Mouse (Mus musculus): ENCODE data around the gene Grb10. TPM values are rescaled to one million over a fixed set of nuclear protein-coding genes. Genes with fewer than 3 reads are reported as not detected.

The Grb10 gene
- polyA plus RNA-seq, 2 experiments: 43.2 to 91.5 TPM

- WGBS (ENCODE audit: insufficient replicate concordance): 54% methylated on average over 3 of the region's 3 CpGs
- TF ChIP-seq CTCF (IDR thresholded peaks at IDR 0.05; ENCODE audit: low read depth): no peak
- no peak for TF ChIP-seq EP300 (IDR thresholded peaks at IDR 0.05; ENCODE audit: low read depth)
- no peak overlapping the region for H3K4me3 ChIP-seq (ENCODE audit: insufficient read depth in 1 of 2, low read depth in 2 of 2, low read length in 2 of 2)
- H3K9ac ChIP-seq (replicated peaks): no peak overlapping the region
- H3K36me3 ChIP-seq (replicated peaks; ENCODE audit: control insufficient read depth, insufficient read depth, low read depth): no peaks in the 10 kb centered on the region
- H3K27ac ChIP-seq: no peak overlapping the region
- no peaks in the 10 kb centered on the region for H3K27me3 ChIP-seq (ENCODE audit: control insufficient read depth, insufficient read depth, low read length)
- DNase-seq (ENCODE audit: low read depth in 3 of 3, low spot score in 3 of 3) (no peak), ATAC-seq (ENCODE audit: insufficient read depth) (no peak)
- H3K9me3 ChIP-seq (ENCODE audit: control insufficient read depth, low read length): no peaks in the 10 kb centered on the region
- no peak overlapping the region for H3K4me2 ChIP-seq (ENCODE audit: low read depth)
- H3K4me1 ChIP-seq (replicated peaks; ENCODE audit: control insufficient read depth in 2 of 2, insufficient read depth in 2 of 2, low read length in 1 of 2): peaks cover 11 to 14% of the 10 kb centered on the region in 2 experiments
Measured at GRCm38 (mm10) chr11:11923900-11924299, 114.6 kb downstream of the Grb10 start.

GRCm38 (mm10) chr11:11923345-11923744, 115.1 kb downstream of the Grb10 start:
- Histone ChIP-seq H3K9ac (replicated peaks) (no peak overlapping the region), H3K4me1 (replicated peaks; ENCODE audit: control insufficient read depth in 2 of 2, insufficient read depth in 2 of 2, low read length in 1 of 2) (peaks cover 11 to 14% of the 10 kb centered on the region in 2 experiments), H3K4me3 (ENCODE audit: insufficient read depth in 1 of 2, low read depth in 2 of 2, low read length in 2 of 2) (no peak overlapping the region), H3K9me3 (ENCODE audit: control insufficient read depth, low read length) (no peaks in the 10 kb centered on the region), H3K4me2 (ENCODE audit: low read depth) (peak overlapping the region; percentile 28), H3K27me3 (ENCODE audit: control insufficient read depth, insufficient read depth, low read length) (no peaks in the 10 kb centered on the region), H3K36me3 (replicated peaks; ENCODE audit: control insufficient read depth, insufficient read depth, low read depth) (no peaks in the 10 kb centered on the region), H3K27ac (no peak overlapping the region)
- TF ChIP-seq EP300 (IDR thresholded peaks at IDR 0.05; ENCODE audit: low read depth) (peak; percentile 65), CTCF (IDR thresholded peaks at IDR 0.05; ENCODE audit: low read depth) (no peak)
- peak; percentile 77 for ATAC-seq (ENCODE audit: insufficient read depth)
- peak; percentile 23 to 49 (median 47) for DNase-seq (ENCODE audit: low read depth in 3 of 3, low spot score in 3 of 3)
- WGBS (ENCODE audit: insufficient replicate concordance): 49% methylated on average over 3 of the region's 3 CpGs

GRCm38 (mm10) chr11:11922106-11922505, 116.4 kb downstream of the Grb10 start:
- TF ChIP-seq EP300 (IDR thresholded peaks at IDR 0.05; ENCODE audit: low read depth) (no peak), CTCF (IDR thresholded peaks at IDR 0.05; ENCODE audit: low read depth) (no peak)
- Histone ChIP-seq H3K27me3 (ENCODE audit: control insufficient read depth, insufficient read depth, low read length) (no peaks in the 10 kb centered on the region), H3K4me1 (replicated peaks; ENCODE audit: control insufficient read depth in 2 of 2, insufficient read depth in 2 of 2, low read length in 1 of 2) (peaks cover 11 to 14% of the 10 kb centered on the region in 2 experiments), H3K4me3 (ENCODE audit: insufficient read depth in 1 of 2, low read depth in 2 of 2, low read length in 2 of 2) (no peak overlapping the region), H3K36me3 (replicated peaks; ENCODE audit: control insufficient read depth, insufficient read depth, low read depth) (no peaks in the 10 kb centered on the region), H3K9me3 (ENCODE audit: control insufficient read depth, low read length) (no peaks in the 10 kb centered on the region), H3K9ac (replicated peaks) (no peak overlapping the region), H3K4me2 (ENCODE audit: low read depth) (no peak overlapping the region), H3K27ac (no peak overlapping the region)
- DNase-seq (ENCODE audit: low read depth in 3 of 3, low spot score in 3 of 3): no peak
- WGBS (ENCODE audit: insufficient replicate concordance): 69% methylated on average over 2 of the region's 2 CpGs
- no peak for ATAC-seq (ENCODE audit: insufficient read depth)

- no peak overlapping the region for H3K27ac ChIP-seq
- 45% methylated on average over 7 of the region's 7 CpGs for WGBS (ENCODE audit: insufficient replicate concordance)
- no peak for TF ChIP-seq EP300 (IDR thresholded peaks at IDR 0.05; ENCODE audit: low read depth)
- TF ChIP-seq CTCF (IDR thresholded peaks at IDR 0.05; ENCODE audit: low read depth): no peak
Measured at GRCm38 (mm10) chr11:11907703-11908413, 130.6 kb downstream of the Grb10 start.

GRCm38 (mm10) chr11:11905518-11905917, 133.0 kb downstream of the Grb10 start:
- no peak for ATAC-seq (ENCODE audit: insufficient read depth)
- H3K9me3 ChIP-seq (ENCODE audit: control insufficient read depth, low read length): no peaks in the 10 kb centered on the region
- peaks cover 0 to 6% of the 10 kb centered on the region in 2 experiments; a peak in 2 of 4 replicates for H3K4me1 ChIP-seq (replicated peaks; ENCODE audit: control insufficient read depth in 2 of 2, insufficient read depth in 2 of 2, low read length in 1 of 2)
- no peak overlapping the region for H3K4me3 ChIP-seq (ENCODE audit: insufficient read depth in 1 of 2, low read depth in 2 of 2, low read length in 2 of 2)
- no peaks in the 10 kb centered on the region for H3K27me3 ChIP-seq (ENCODE audit: control insufficient read depth, insufficient read depth, low read length)
- H3K4me2 ChIP-seq (ENCODE audit: low read depth): no peak overlapping the region
- no peak overlapping the region for H3K27ac ChIP-seq
- DNase-seq (ENCODE audit: low read depth in 3 of 3, low spot score in 3 of 3): no peak
- TF ChIP-seq CTCF (IDR thresholded peaks at IDR 0.05; ENCODE audit: low read depth) (no peak), EP300 (IDR thresholded peaks at IDR 0.05; ENCODE audit: low read depth) (no peak)
- H3K9ac ChIP-seq (replicated peaks): no peak overlapping the region
- no peaks in the 10 kb centered on the region for H3K36me3 ChIP-seq (replicated peaks; ENCODE audit: control insufficient read depth, insufficient read depth, low read depth)

More at GRCm38 (mm10) chr11:11907703-11908413, 130.6 kb downstream of the Grb10 start:
- DNase-seq (ENCODE audit: low read depth in 3 of 3, low spot score in 3 of 3): no peak
- no peaks in the 10 kb centered on the region for H3K36me3 ChIP-seq (replicated peaks; ENCODE audit: control insufficient read depth, insufficient read depth, low read depth)
- no peak overlapping the region for H3K4me2 ChIP-seq (ENCODE audit: low read depth)
- no peaks in the 10 kb centered on the region for H3K9me3 ChIP-seq (ENCODE audit: control insufficient read depth, low read length)
- H3K27me3 ChIP-seq (ENCODE audit: control insufficient read depth, insufficient read depth, low read length): no peaks in the 10 kb centered on the region
- H3K4me1 ChIP-seq (replicated peaks; ENCODE audit: control insufficient read depth in 2 of 2, insufficient read depth in 2 of 2, low read length in 1 of 2): no peaks in the 10 kb centered on the region
- no peak overlapping the region for H3K4me3 ChIP-seq (ENCODE audit: insufficient read depth in 1 of 2, low read depth in 2 of 2, low read length in 2 of 2)
- no peak for ATAC-seq (ENCODE audit: insufficient read depth)
- no peak overlapping the region for H3K9ac ChIP-seq (replicated peaks)
